In genomic region chr10:111558211-111558610, GRCm38 (mm10) we compare ENCODE assay signal across 15 mouse cellular contexts. TPM values are rescaled to one million over a fixed set of nuclear protein-coding genes. Genes with fewer than 3 reads are reported as not detected.
DNase-seq lines count a peak whose midpoint lies in the region; ATAC-seq and TF ChIP-seq lines count a peak whose summit lies in the region.
"Had no signal": no experiment of that assay in that cellular context is flagged by ENCODE, and none has a peak within 500 bp of the region (broad histone marks: within the 10 kb centered on the region; RNA-seq: fewer than 3 reads in every experiment).

No protein-coding gene starts in this region.

- 0 out of 2 replicates have a peak, but pooled peaks have one; percentile 26 for ATAC-seq in intestine, embryonic 15.5 days
- ATAC-seq in intestine, embryonic 16.5 days, result no peak
- ATAC-seq in lung, postnatal 0 days, result peak; percentile 75
- peak; percentile 88 for ATAC-seq in stomach, postnatal 0 days (ENCODE audit: low FRiP score, low TSS enrichment)
- ATAC-seq: forebrain, postnatal 0 days had no signal

- peaks cover 16% of the 10 kb centered on the region for H3K4me1 ChIP-seq in intestine, embryonic 15.5 days (replicated peaks)
- H3K4me1 ChIP-seq in intestine, embryonic 16.5 days (ENCODE audit: control insufficient read depth, insufficient read depth, low read length), result peaks cover 35% of the 10 kb centered on the region
- H3K4me1 ChIP-seq in lung, postnatal 0 days (ENCODE audit: insufficient read depth, low read depth, low read length), result peaks cover 19% of the 10 kb centered on the region
- H3K4me1 ChIP-seq in stomach, postnatal 0 days (replicated peaks; ENCODE audit: control insufficient read depth, insufficient read depth), result no peaks in the 10 kb centered on the region

- H3K9ac ChIP-seq in intestine, embryonic 15.5 days, result no peak overlapping the region
- H3K9ac ChIP-seq in intestine, embryonic 16.5 days (ENCODE audit: low read depth, low read length), result no peak overlapping the region
- H3K9ac ChIP-seq in lung, postnatal 0 days (replicated peaks; ENCODE audit: low read depth), result no peak overlapping the region
- H3K9ac ChIP-seq in stomach, postnatal 0 days (ENCODE audit: low read length), result no peak overlapping the region
- H3K9ac ChIP-seq: forebrain, postnatal 0 days; hindbrain, embryonic 15.5 days had no signal

- no peak for TF ChIP-seq CTCF in lung, postnatal 0 days (IDR thresholded peaks at IDR 0.05)
- no peak for TF ChIP-seq CTCF in stomach, postnatal 0 days (IDR thresholded peaks at IDR 0.05; ENCODE audit: low read depth)

- WGBS in intestine, embryonic 15.5 days, result 46% methylated on average over 5 of the region's 5 CpGs
- WGBS in intestine, embryonic 16.5 days, result 54% methylated on average over 5 of the region's 5 CpGs
- WGBS in lung, postnatal 0 days, result 28% methylated on average over 5 of the region's 5 CpGs
- WGBS in stomach, postnatal 0 days, result 48% methylated on average over 5 of the region's 5 CpGs

- H3K9me3 ChIP-seq in intestine, embryonic 15.5 days, result no peaks in the 10 kb centered on the region
- no peaks in the 10 kb centered on the region for H3K9me3 ChIP-seq in intestine, embryonic 16.5 days (ENCODE audit: control insufficient read depth, low read length)
- H3K9me3 ChIP-seq in lung, postnatal 0 days (ENCODE audit: low read length), result no peaks in the 10 kb centered on the region
- H3K9me3 ChIP-seq in stomach, postnatal 0 days (ENCODE audit: control insufficient read depth, low read length), result no peaks in the 10 kb centered on the region
- H3K9me3 ChIP-seq: hindbrain, embryonic 15.5 days had no signal

- H3K27me3 ChIP-seq in intestine, embryonic 15.5 days (replicated peaks), result no peaks in the 10 kb centered on the region
- no peaks in the 10 kb centered on the region for H3K27me3 ChIP-seq in intestine, embryonic 16.5 days (replicated peaks; ENCODE audit: control insufficient read depth, insufficient read depth, low read length)
- H3K27me3 ChIP-seq in lung, postnatal 0 days (replicated peaks; ENCODE audit: insufficient read depth, low read length), result no peaks in the 10 kb centered on the region
- no peaks in the 10 kb centered on the region for H3K27me3 ChIP-seq in stomach, postnatal 0 days (ENCODE audit: control insufficient read depth, insufficient read depth, low read length)
- H3K27me3 ChIP-seq: CH12.LX; hindbrain, embryonic 15.5 days had no signal

- 0 out of 2 replicates have a peak, but pooled peaks have one; percentile 10 for TF ChIP-seq EP300 in lung, postnatal 0 days (IDR thresholded peaks at IDR 0.05)
- no peak for TF ChIP-seq EP300 in stomach, postnatal 0 days (optimal IDR thresholded peaks at IDR 0.05)

- no peak overlapping the region for H3K4me2 ChIP-seq in intestine, embryonic 15.5 days (replicated peaks)
- H3K4me2 ChIP-seq in intestine, embryonic 16.5 days (ENCODE audit: low read depth, low read length), result no peak overlapping the region
- H3K4me2 ChIP-seq in lung, postnatal 0 days (replicated peaks; ENCODE audit: low read depth, low read length), result no peak overlapping the region
- H3K4me2 ChIP-seq in stomach, postnatal 0 days (replicated peaks; ENCODE audit: low read depth), result no peak overlapping the region
- H3K4me2 ChIP-seq: hindbrain, embryonic 15.5 days had no signal

- H3K27ac ChIP-seq in intestine, embryonic 15.5 days, result no peak overlapping the region
- no peak overlapping the region for H3K27ac ChIP-seq in intestine, embryonic 16.5 days (ENCODE audit: low read length)
- H3K27ac ChIP-seq in lung, postnatal 0 days (ENCODE audit: low read length), result no peak overlapping the region
- H3K27ac ChIP-seq in stomach, postnatal 0 days (replicated peaks), result no peak overlapping the region
- H3K27ac ChIP-seq: hindbrain, embryonic 15.5 days had no signal

- H3K36me3 ChIP-seq in intestine, embryonic 15.5 days, result no peaks in the 10 kb centered on the region
- H3K36me3 ChIP-seq in intestine, embryonic 16.5 days (ENCODE audit: control insufficient read depth, insufficient read depth, low read length), result no peaks in the 10 kb centered on the region
- H3K36me3 ChIP-seq in lung, postnatal 0 days (ENCODE audit: insufficient read depth, low read length), result no peaks in the 10 kb centered on the region
- no peaks in the 10 kb centered on the region for H3K36me3 ChIP-seq in stomach, postnatal 0 days (ENCODE audit: control insufficient read depth, insufficient read depth, low read length)
- H3K36me3 ChIP-seq: hindbrain, embryonic 15.5 days had no signal

- DNase-seq in thymus, postnatal 0 days (ENCODE audit: low spot score), result peak; percentile 19
- DNase-seq in thymus, postnatal 25 days, result no peak
- DNase-seq in lung, postnatal 0 days (ENCODE audit: low spot score), result peak; percentile 84
- peak; percentile 60 for DNase-seq in stomach, postnatal 0 days (ENCODE audit: low spot score)
- no peak for DNase-seq in thymus, postnatal 36 days
- DNase-seq in left cerebral cortex, adult 8-10 months (ENCODE audit: low spot score in 2 of 2), result no peak
- DNase-seq: cerebellum, adult 8-10 months; embryo, embryonic 11 days; forebrain, postnatal 0 days; gastrocnemius, postnatal 36 days had no signal

- H3K4me3 ChIP-seq in intestine, embryonic 15.5 days (replicated peaks), result no peak overlapping the region
- no peak overlapping the region for H3K4me3 ChIP-seq in intestine, embryonic 16.5 days (ENCODE audit: low read length)
- H3K4me3 ChIP-seq in lung, postnatal 0 days (ENCODE audit: low read depth, low read length), result no peak overlapping the region
- H3K4me3 ChIP-seq in stomach, postnatal 0 days (ENCODE audit: low read depth, low read length), result no peak overlapping the region
- H3K4me3 ChIP-seq: erythroblast, embryonic 14.5 days; hindbrain, embryonic 15.5 days had no signal

RNA-seq across cellular contexts. Expression of gene Phlda1, which starts 52.1 kb away (rescaled TPM):
- 38.6 and 43.2 TPM in 2 replicates for polyA plus RNA-seq in intestine, embryonic 15.5 days (2015; fragmentation: Nextera tagmentation; extraction: Ambion mirVana)
- 31.9 and 32.2 TPM in 2 replicates for polyA plus RNA-seq in intestine, embryonic 16.5 days (2015; fragmentation: Nextera tagmentation; extraction: Ambion mirVana)
- 61.1 and 64.1 TPM in 2 replicates for polyA plus RNA-seq in thymus, postnatal 0 days (2015; fragmentation: Nextera tagmentation; extraction: Ambion mirVana)
- polyA plus RNA-seq in lung, postnatal 0 days (2015; fragmentation: Nextera tagmentation; extraction: Ambion mirVana), result 97.0 and 100.0 TPM in 2 replicates
- 29.6 and 32.3 TPM in 2 replicates for polyA plus RNA-seq in stomach, postnatal 0 days (2015; fragmentation: Nextera tagmentation; extraction: Ambion mirVana)
- total RNA-seq in left cerebral cortex, adult 8-10 months (2022), result 10 to 100 TPM; 24.1 to 31.4 (median 25.1) TPM

Comparison
In these comparisons a context has a peak if more than half of its experiments do, and no peak if none do; other contexts are left out.
1. DNase-seq: peak in thymus, postnatal 0 days (single experiment), lung, postnatal 0 days (single experiment) and stomach, postnatal 0 days (single experiment); none in thymus, postnatal 25 days (single experiment), thymus, postnatal 36 days (0 of 2) and left cerebral cortex, adult 8-10 months (0 of 2).